Mouse (Mus musculus): ENCODE measurements around the gene Krt24. TPM values are rescaled to one million over a fixed set of nuclear protein-coding genes. Genes with fewer than 3 reads are reported as not detected.
"Not testable (repeated sequence)": the region's sequence is repeated elsewhere in the genome, so short reads cannot be mapped to it uniquely, and the experiment has no call there.

Gene Krt24
- polyA plus RNA-seq, 1 experiment from 2014 or later = 0.47 TPM

- H3K36me3 ChIP-seq = no peaks in the 10 kb centered on the region
- 71% methylated on average over 5 of the region's 5 CpGs for WGBS
These were observed 34.8 kb downstream of the Krt24 start for GRCm38 (mm10) chr11:99250241-99250640.

GRCm38 (mm10) chr11:99249115-99249514 is 35.9 kb downstream of the Krt24 start:
- Histone ChIP-seq H3K9ac (no peak overlapping the region), H3K4me2 (replicated peaks) (no peak overlapping the region), H3K27me3 (replicated peaks) (no peaks in the 10 kb centered on the region), H3K9me3 (no peaks in the 10 kb centered on the region), H3K36me3 (no peaks in the 10 kb centered on the region), H3K4me3 (no peak overlapping the region), H3K27ac (no peak overlapping the region), H3K4me1 (no peaks in the 10 kb centered on the region)
- 63% methylated on average over 4 of the region's 4 CpGs for WGBS
- no peak for ATAC-seq (ENCODE audit: low FRiP score, low read depth)

More at GRCm38 (mm10) chr11:99250241-99250640, 34.8 kb downstream of the Krt24 start:
- Histone ChIP-seq H3K9ac (no peak overlapping the region), H3K27me3 (replicated peaks) (no peaks in the 10 kb centered on the region), H3K4me1 (no peaks in the 10 kb centered on the region), H3K4me2 (replicated peaks) (no peak overlapping the region), H3K4me3 (no peak overlapping the region), H3K27ac (no peak overlapping the region), H3K9me3 (no peaks in the 10 kb centered on the region)
- no peak for ATAC-seq (ENCODE audit: low FRiP score, low read depth)

GRCm38 (mm10) chr11:99247916-99248315 is 37.1 kb downstream of the Krt24 start:
- Histone ChIP-seq H3K27ac (no peak overlapping the region), H3K4me3 (no peak overlapping the region), H3K9ac (no peak overlapping the region), H3K27me3 (replicated peaks) (no peaks in the 10 kb centered on the region), H3K36me3 (no peaks in the 10 kb centered on the region), H3K4me1 (no peaks in the 10 kb centered on the region), H3K9me3 (no peaks in the 10 kb centered on the region), H3K4me2 (replicated peaks) (no peak overlapping the region)
- ATAC-seq (ENCODE audit: low FRiP score, low read depth) = no peak
- 91% methylated on average over 4 of the region's 4 CpGs for WGBS

GRCm38 (mm10) chr11:99244519-99244918 is 40.5 kb downstream of the Krt24 start:
- not testable (repeated sequence) for H3K4me2 ChIP-seq (replicated peaks)

GRCm38 (mm10) chr11:99243820-99244374 is 41.2 kb downstream of the Krt24 start, which contains the start of gene Krt222:
Krt222 (minus strand) TSS chr11:99244085.
- no peak within 1 kb of the TSS for H3K27ac ChIP-seq
- H3K27me3 ChIP-seq (replicated peaks) = no peaks in the 10 kb centered on the region
- H3K9ac ChIP-seq = 0 out of 2 replicates have a peak within 1 kb of the TSS, but pooled peaks have one; percentile 38
- H3K4me1 ChIP-seq = no peaks in the 10 kb centered on the region
- peak within 1 kb of the TSS; percentile 58 for H3K4me2 ChIP-seq (replicated peaks)
- no peaks in the 10 kb centered on the region for H3K9me3 ChIP-seq
- H3K36me3 ChIP-seq = no peaks in the 10 kb centered on the region
- WGBS = 6% methylated on average over 17 of the region's 17 CpGs
- no peak for ATAC-seq (ENCODE audit: low FRiP score, low read depth)
- peak within 1 kb of the TSS; percentile 30 for H3K4me3 ChIP-seq

More at GRCm38 (mm10) chr11:99244519-99244918, 40.5 kb downstream of the Krt24 start:
- not testable (repeated sequence) for H3K9me3 ChIP-seq; H3K36me3 ChIP-seq; H3K9ac ChIP-seq; ATAC-seq (ENCODE audit: low FRiP score, low read depth); H3K27me3 ChIP-seq (replicated peaks); H3K4me1 ChIP-seq; H3K4me3 ChIP-seq; H3K27ac ChIP-seq
- 55% methylated on average over 3 of the region's 3 CpGs for whole genome bisulfite sequencing

- no peaks in the 10 kb centered on the region for H3K9me3 ChIP-seq
- no peak for ATAC-seq (ENCODE audit: low FRiP score, low read depth)
- H3K4me2 ChIP-seq (replicated peaks) = peak overlapping the region; percentile 58
- no peaks in the 10 kb centered on the region for H3K4me1 ChIP-seq
- H3K27ac ChIP-seq = no peak overlapping the region
- 0 out of 2 replicates have a peak overlapping the region, but pooled peaks have one; percentile 38 for H3K9ac ChIP-seq
- no peaks in the 10 kb centered on the region for H3K36me3 ChIP-seq
- 49% methylated on average over 3 of the region's 3 CpGs for WGBS
- no peaks in the 10 kb centered on the region for H3K27me3 ChIP-seq (replicated peaks)
- H3K4me3 ChIP-seq = peak overlapping the region; percentile 30; the same call in 1 of the 2 replicates
These were observed 41.8 kb downstream of the Krt24 start for GRCm38 (mm10) chr11:99243200-99243819.

GRCm38 (mm10) chr11:99242056-99242455 is 43.0 kb downstream of the Krt24 start:
- Histone ChIP-seq H3K27me3 (replicated peaks) (no peaks in the 10 kb centered on the region), H3K9me3 (no peaks in the 10 kb centered on the region), H3K4me3 (no peak overlapping the region), H3K4me2 (replicated peaks) (no peak overlapping the region), H3K9ac (no peak overlapping the region), H3K36me3 (no peaks in the 10 kb centered on the region), H3K4me1 (no peaks in the 10 kb centered on the region), H3K27ac (no peak overlapping the region)
- 75% methylated on average over 5 of the region's 5 CpGs for WGBS
- ATAC-seq (ENCODE audit: low FRiP score, low read depth) = no peak

GRCm38 (mm10) chr11:99238468-99238867 is 46.6 kb downstream of the Krt24 start:
- Histone ChIP-seq H3K4me3 (no peak overlapping the region), H3K27ac (no peak overlapping the region), H3K27me3 (replicated peaks) (no peaks in the 10 kb centered on the region), H3K9ac (no peak overlapping the region), H3K9me3 (no peaks in the 10 kb centered on the region), H3K4me2 (replicated peaks) (no peak overlapping the region), H3K4me1 (no peaks in the 10 kb centered on the region), H3K36me3 (no peaks in the 10 kb centered on the region)
- no peak for ATAC-seq (ENCODE audit: low FRiP score, low read depth)
- 73% methylated on average over 14 of the region's 14 CpGs for WGBS

- Histone ChIP-seq H3K4me3 (peak overlapping the region; percentile 88), H3K9ac (peak overlapping the region; percentile 99), H3K9me3 (no peaks in the 10 kb centered on the region), H3K4me2 (replicated peaks) (peak overlapping the region; percentile 76), H3K27me3 (replicated peaks) (no peaks in the 10 kb centered on the region), H3K36me3 (peaks cover 16% of the 10 kb centered on the region; the same call in 1 of the 2 replicates), H3K4me1 (peaks cover 24% of the 10 kb centered on the region), H3K27ac (peak overlapping the region; percentile 95)
- peak; percentile 56 for ATAC-seq (ENCODE audit: low FRiP score, low read depth)
- WGBS = 33% methylated on average over 15 of the region's 15 CpGs
These were observed 53.8 kb downstream of the Krt24 start for GRCm38 (mm10) chr11:99231049-99231816.

- peak within 1 kb of the TSS; percentile 99 for H3K9ac ChIP-seq
- peaks cover 23% of the 10 kb centered on the region; the same call in 1 of the 2 replicates for H3K36me3 ChIP-seq
- H3K27me3 ChIP-seq (replicated peaks) = no peaks in the 10 kb centered on the region
- WGBS = under 1% methylated on average over 87 of the region's 87 CpGs
- H3K27ac ChIP-seq = peak within 1 kb of the TSS; percentile 95
- peak within 1 kb of the TSS; percentile 88 for H3K4me3 ChIP-seq
- ATAC-seq (ENCODE audit: low FRiP score, low read depth) = peak; percentile 91
- H3K9me3 ChIP-seq = no peaks in the 10 kb centered on the region
- H3K4me1 ChIP-seq = peaks cover 24% of the 10 kb centered on the region
- H3K4me2 ChIP-seq (replicated peaks) = peak within 1 kb of the TSS; percentile 76
These were observed 54.6 kb downstream of the Krt24 start, which contains the start of gene Smarce1 for GRCm38 (mm10) chr11:99230261-99231048. Smarce1 (minus strand) TSS chr11:99231017.

All from neural tube, embryonic 12.5 days (tissue).